Comparison of ENCODE assay signal across 8 mouse cellular contexts in genomic region chr2:32153791-32154119, GRCm38 (mm10). TPM values are rescaled to one million over a fixed set of nuclear protein-coding genes. Genes with fewer than 3 reads are reported as not detected.
DNase-seq lines count a peak whose midpoint lies in the region; ATAC-seq lines count a peak whose summit lies in the region.

No protein-coding gene starts in this region.

- H3K9me3 ChIP-seq in heart, embryonic 14.5 days (ENCODE audit: control insufficient read depth, low read length), result no peaks in the 10 kb centered on the region
- H3K9me3 ChIP-seq in hindbrain, embryonic 13.5 days, result no peaks in the 10 kb centered on the region
- H3K9me3 ChIP-seq in midbrain, embryonic 11.5 days (ENCODE audit: control insufficient read depth, low read length), result no peaks in the 10 kb centered on the region

- H3K4me3 ChIP-seq in heart, embryonic 14.5 days (ENCODE audit: control insufficient read depth in 1 of 2, insufficient read depth in 1 of 2, low read depth in 1 of 2, low read length in 2 of 2), result peak overlapping the region in 1 of 2 experiments; percentile 80; a peak in 3 of 4 replicates
- 0 out of 2 replicates have a peak overlapping the region, but pooled peaks have one; percentile 2 for H3K4me3 ChIP-seq in brown adipose tissue, adult 24 weeks (ENCODE audit: insufficient read depth, low read depth, low read length)
- peak overlapping the region; percentile 91 for H3K4me3 ChIP-seq in hindbrain, embryonic 13.5 days
- H3K4me3 ChIP-seq in midbrain, embryonic 11.5 days (ENCODE audit: low read depth, low read length), result peak overlapping the region; percentile 93

- 37% methylated on average over 4 of the region's 4 CpGs for WGBS in heart, embryonic 14.5 days
- 27% methylated on average over 4 of the region's 4 CpGs for WGBS in hindbrain, embryonic 13.5 days
- whole genome bisulfite sequencing in midbrain, embryonic 11.5 days, result 31% methylated on average over 4 of the region's 4 CpGs

- ATAC-seq in heart, embryonic 14.5 days (ENCODE audit: insufficient number of reproducible peaks, insufficient read depth, low FRiP score, low read depth), result no peak
- no peak for ATAC-seq in hindbrain, embryonic 13.5 days (ENCODE audit: low FRiP score)
- ATAC-seq in midbrain, embryonic 11.5 days (ENCODE audit: low FRiP score), result no peak

- H3K36me3 ChIP-seq in heart, embryonic 14.5 days (ENCODE audit: control insufficient read depth, insufficient read depth, low read length), result no peaks in the 10 kb centered on the region
- H3K36me3 ChIP-seq in hindbrain, embryonic 13.5 days, result no peaks in the 10 kb centered on the region
- H3K36me3 ChIP-seq in midbrain, embryonic 11.5 days (ENCODE audit: control insufficient read depth, insufficient read depth, low read length), result no peaks in the 10 kb centered on the region

- peak overlapping the region; percentile 87 for H3K4me2 ChIP-seq in heart, embryonic 14.5 days (ENCODE audit: low read length)
- peak overlapping the region; percentile 100 for H3K4me2 ChIP-seq in hindbrain, embryonic 13.5 days
- peak overlapping the region; percentile 99 for H3K4me2 ChIP-seq in midbrain, embryonic 11.5 days

- H3K4me1 ChIP-seq in heart, embryonic 14.5 days (ENCODE audit: control insufficient read depth in 2 of 2, insufficient read depth in 2 of 2, low read length in 2 of 2), result peaks cover 52 to 71% of the 10 kb centered on the region in 2 experiments
- peaks cover 34% of the 10 kb centered on the region for H3K4me1 ChIP-seq in brown adipose tissue, adult 24 weeks (ENCODE audit: control insufficient read depth, insufficient read depth, insufficient read length, low read length)
- H3K4me1 ChIP-seq in hindbrain, embryonic 13.5 days (replicated peaks), result peaks cover 75% of the 10 kb centered on the region
- H3K4me1 ChIP-seq in midbrain, embryonic 11.5 days (ENCODE audit: control insufficient read depth, insufficient read depth, low read length), result peaks cover 61% of the 10 kb centered on the region

- H3K27ac ChIP-seq in heart, embryonic 14.5 days (replicated peaks in 1 of 2; ENCODE audit: control insufficient read depth in 1 of 2, insufficient read depth in 1 of 2, low read depth in 2 of 2, low read length in 2 of 2), result peak overlapping the region in 1 of 2 experiments; percentile 98; a peak in 3 of 4 replicates
- H3K27ac ChIP-seq in brown adipose tissue, adult 24 weeks (replicated peaks; ENCODE audit: low read depth, low read length), result no peak overlapping the region; the same call in 1 of the 2 replicates
- H3K27ac ChIP-seq in hindbrain, embryonic 13.5 days, result peak overlapping the region; percentile 100
- peak overlapping the region; percentile 40; the same call in 1 of the 2 replicates for H3K27ac ChIP-seq in midbrain, embryonic 11.5 days (ENCODE audit: low read depth, low read length)

- peak overlapping the region; percentile 99 for H3K9ac ChIP-seq in heart, embryonic 14.5 days (ENCODE audit: low read length)
- H3K9ac ChIP-seq in hindbrain, embryonic 13.5 days, result peak overlapping the region; percentile 100
- peak overlapping the region; percentile 99; the same call in 1 of the 2 replicates for H3K9ac ChIP-seq in midbrain, embryonic 11.5 days (ENCODE audit: low read length)

- H3K27me3 ChIP-seq in heart, embryonic 14.5 days (ENCODE audit: control insufficient read depth, insufficient read depth, low read length), result no peaks in the 10 kb centered on the region
- no peaks in the 10 kb centered on the region for H3K27me3 ChIP-seq in hindbrain, embryonic 13.5 days
- no peaks in the 10 kb centered on the region for H3K27me3 ChIP-seq in midbrain, embryonic 11.5 days (ENCODE audit: control insufficient read depth, insufficient read depth, low read length)

- no peak for DNase-seq in heart, adult 11 months
- DNase-seq in midbrain, embryonic 11.5 days (ENCODE audit: low spot score, missing footprints), result no peak
- no peak for DNase-seq in thymus, postnatal 10 days (ENCODE audit: low spot score in 2 of 2)
- DNase-seq in cerebellum, postnatal 25 days, result no peak
- DNase-seq in gastrocnemius, adult 8-10 months (ENCODE audit: low spot score in 2 of 2), result no peak

RNA-seq across cellular contexts. Expression of gene Prrc2b, which starts 2.9 kb away (rescaled TPM):
- 35.8 and 41.8 TPM in 2 replicates for polyA plus RNA-seq in heart, embryonic 14.5 days (2014; fragmentation: Nextera tagmentation; extraction: Ambion mirVana)
- 14.6 and 15.1 TPM in 2 replicates for polyA plus RNA-seq in brown adipose tissue, adult 24 weeks (2012; ENCODE audit: insufficient read depth, insufficient read length, missing spikeins)
- 65.8 and 68.8 TPM in 2 replicates for polyA plus RNA-seq in hindbrain, embryonic 13.5 days (2015; fragmentation: Nextera tagmentation; extraction: Ambion mirVana)
- polyA plus RNA-seq in midbrain, embryonic 11.5 days (2014; fragmentation: Nextera tagmentation; extraction: Ambion mirVana), result 52.6 and 64.1 TPM in 2 replicates
- 10 to 100 TPM; 81.0 to 90.8 (median 85.9) TPM for total RNA-seq in gastrocnemius, adult 8-10 months (2022)

RNA-seq across cellular contexts. Expression of gene Plpp7, which starts 58.4 kb away (rescaled TPM):
- 13.3 and 13.6 TPM in 2 replicates for polyA plus RNA-seq in heart, embryonic 14.5 days (2014; fragmentation: Nextera tagmentation; extraction: Ambion mirVana)
- 4.1 and 4.6 TPM in 2 replicates for polyA plus RNA-seq in brown adipose tissue, adult 24 weeks (2012; ENCODE audit: insufficient read depth, insufficient read length, missing spikeins)
- polyA plus RNA-seq in hindbrain, embryonic 13.5 days (2015; fragmentation: Nextera tagmentation; extraction: Ambion mirVana), result 21.6 and 21.7 TPM in 2 replicates
- 5.9 and 7.3 TPM in 2 replicates for polyA plus RNA-seq in midbrain, embryonic 11.5 days (2014; fragmentation: Nextera tagmentation; extraction: Ambion mirVana)
- 100 to 1,000 TPM in 3 of 4 experiments, 10 to 100 TPM in 1; 99.5 to 130 (median 113) TPM for total RNA-seq in gastrocnemius, adult 8-10 months (2022)
